Mouse (Mus musculus) MEL (cell line): ENCODE results near the gene Rnf182.

ENCODE experiments used
- BHLHE40 ChIP-seq: IDR thresholded peaks from 2 replicates; pipeline ENCODE4 v1.6.1; 2012; ENCODE audit warnings: low read depth, mild to moderate bottlenecking, inconsistent platforms, low read length, improper control_type of control experiment, borderline replicate concordance
- CTCF ChIP-seq, 3 experiments: IDR thresholded peaks in 2 of 3; conservative IDR thresholded peaks in 1 of 3; 2 replicates each; pipeline ENCODE4 v1.5.1; 2011 to 2012; ENCODE audit warnings: low read length in 3 of 3, low read depth in 2 of 3, mild to moderate bottlenecking in 2 of 3, improper control_type of control experiment in 1 of 3, inconsistent platforms in 1 of 3, mixed read lengths in 1 of 3, moderate library complexity in 1 of 3; ENCODE audit not compliant: control insufficient read depth in 1 of 3, insufficient read depth in 1 of 3, poor library complexity in 1 of 3, severe bottlenecking in 1 of 3
- KAT2A ChIP-seq: conservative IDR thresholded peaks from 2 replicates; pipeline ENCODE4 v1.6.1; 2012; ENCODE audit warnings: low read depth, low read length, improper control_type of control experiment, inconsistent platforms
- MAZ ChIP-seq: IDR thresholded peaks from 2 replicates; pipeline ENCODE4 v1.6.1; 2012; ENCODE audit warnings: low read depth, mild to moderate bottlenecking, inconsistent platforms, low read length, improper control_type of control experiment
- MYB ChIP-seq: IDR thresholded peaks from 2 replicates; pipeline ENCODE4 v1.6.1; 2011; ENCODE audit warnings: mild to moderate bottlenecking, low read depth, low read length, improper control_type of control experiment
- POLR2A ChIP-seq, 2 experiments: IDR thresholded peaks; 2 replicates each; pipeline ENCODE4 v1.6.1; 2011 to 2012; ENCODE audit warnings: low read length in 2 of 2, mild to moderate bottlenecking in 2 of 2, control low read depth in 1 of 2, improper control_type of control experiment in 1 of 2, low read depth in 1 of 2, moderate library complexity in 1 of 2; ENCODE audit not compliant: control insufficient read depth in 1 of 2, insufficient read depth in 1 of 2, poor library complexity in 1 of 2
- POLR2AphosphoS2 ChIP-seq: IDR thresholded peaks from 2 replicates; pipeline ENCODE4 v1.6.1; 2011; ENCODE audit warnings: low read length, improper control_type of control experiment
- UBTF ChIP-seq: IDR thresholded peaks from 2 replicates; pipeline ENCODE4 v1.6.1; 2012; ENCODE audit warnings: low read depth, mild to moderate bottlenecking, inconsistent platforms, low read length, improper control_type of control experiment, moderate library complexity, borderline replicate concordance; ENCODE audit not compliant: insufficient read depth
- ZKSCAN1 ChIP-seq: IDR thresholded peaks from 2 replicates; pipeline ENCODE4 v1.6.1; 2012; ENCODE audit warnings: low read depth, mild to moderate bottlenecking, inconsistent platforms, low read length, improper control_type of control experiment, moderate library complexity

- TF ChIP-seq KAT2A (no peak), MAZ (no peak), CTCF (IDR thresholded peaks at IDR 0.05 in 2 of 3, conservative IDR thresholded peaks at IDR 0.05 in 1 of 3; ENCODE audit: control insufficient read depth in 1 of 3, insufficient read depth in 1 of 3, low read depth in 2 of 3, low read length in 3 of 3, poor library complexity in 1 of 3, severe bottlenecking in 1 of 3) (no peak), POLR2AphosphoS2 (no peak), UBTF (no peak), BHLHE40 (no peak), MYB (no peak), POLR2A (IDR thresholded peaks at IDR 0.05; ENCODE audit: control insufficient read depth in 1 of 2, insufficient read depth in 1 of 2, low read depth in 1 of 2, low read length in 2 of 2, poor library complexity in 1 of 2) (no peak), ZKSCAN1 (no peak)
These were observed 22.2 kb downstream of the Rnf182 start for GRCm38 (mm10) chr13:43637720-43638119.
